Mouse (Mus musculus) spleen, postnatal 10 days (tissue): ENCODE data around the gene Tbata.
A peak's percentile ranks its signal among the peaks of the same experiment; 100 is the strongest.

ENCODE experiments used
- DNase-seq, 2 experiments: peaks; one replicate each; pipeline ENCODE4 v3.0.0; 2021 to 2022; ENCODE audit warnings: low spot score in 2 of 2

The Tbata gene

DNA sequence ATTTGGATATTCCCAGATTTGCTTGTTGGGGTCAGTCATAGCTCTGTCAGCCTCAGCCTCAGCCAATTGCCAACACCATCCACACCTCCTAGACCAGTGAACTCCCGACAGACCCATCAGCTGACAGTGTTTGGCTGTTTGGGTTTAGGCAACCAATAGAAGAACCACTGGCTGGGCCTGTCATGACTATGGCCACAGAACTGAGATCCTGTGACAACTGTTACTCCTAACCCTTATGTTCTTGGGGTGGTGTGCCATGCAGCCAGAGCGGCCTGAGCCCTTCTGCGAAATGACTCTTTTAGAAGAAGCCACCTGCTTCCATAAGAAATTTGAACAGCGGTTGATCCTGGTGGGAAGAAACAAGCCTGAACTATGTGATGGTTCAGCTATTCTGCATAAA lies 39.4 kb downstream of the Tbata start:
- no peak for DNase-seq

GRCm38 (mm10) chr10:61211743-61212142 lies 40.0 kb downstream of the Tbata start:
- peak in 1 of 2 experiments; percentile 67 for DNase-seq

DNA sequence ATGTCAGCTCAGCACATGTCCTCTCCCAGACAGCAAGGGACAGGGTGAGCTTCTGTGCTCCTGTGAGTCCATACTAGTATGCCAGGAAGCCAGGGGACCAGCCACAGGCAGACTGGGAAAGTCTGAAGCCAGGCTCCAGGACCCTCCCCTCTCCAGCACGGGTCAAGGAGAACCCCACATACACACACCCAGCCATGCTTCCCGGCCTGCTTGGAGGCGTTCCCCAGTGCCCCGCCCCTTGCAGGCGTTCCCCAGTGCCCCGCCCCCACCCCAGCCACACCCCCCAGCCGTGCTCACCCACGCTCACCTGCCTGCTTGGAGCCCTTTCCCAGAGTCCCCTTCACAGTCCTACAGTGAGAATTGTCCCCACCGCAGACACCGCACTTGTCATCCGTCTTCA lies 41.1 kb downstream of the Tbata start:
- DNase-seq, result no peak

DNA sequence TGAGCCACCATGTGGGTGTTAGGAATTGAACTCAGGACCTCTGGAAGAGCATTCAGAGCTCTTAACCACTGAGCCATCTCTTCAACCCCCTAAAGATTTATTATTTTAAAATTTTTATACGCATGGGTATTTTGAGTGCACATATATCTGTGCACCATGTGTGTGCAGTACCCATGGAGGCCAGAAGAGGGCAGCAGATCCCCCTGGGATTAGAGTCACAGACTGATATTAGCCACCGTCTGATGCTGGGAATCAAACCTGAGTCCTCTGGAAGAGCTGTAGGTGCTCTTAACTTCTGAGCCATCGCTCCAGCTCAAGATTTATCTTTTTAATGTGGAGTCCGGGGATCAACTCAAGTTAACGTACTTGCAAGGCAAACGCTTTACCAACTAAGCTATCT lies 43.9 kb downstream of the Tbata start:
- peak in 1 of 2 experiments; percentile 44 for DNase-seq

DNA sequence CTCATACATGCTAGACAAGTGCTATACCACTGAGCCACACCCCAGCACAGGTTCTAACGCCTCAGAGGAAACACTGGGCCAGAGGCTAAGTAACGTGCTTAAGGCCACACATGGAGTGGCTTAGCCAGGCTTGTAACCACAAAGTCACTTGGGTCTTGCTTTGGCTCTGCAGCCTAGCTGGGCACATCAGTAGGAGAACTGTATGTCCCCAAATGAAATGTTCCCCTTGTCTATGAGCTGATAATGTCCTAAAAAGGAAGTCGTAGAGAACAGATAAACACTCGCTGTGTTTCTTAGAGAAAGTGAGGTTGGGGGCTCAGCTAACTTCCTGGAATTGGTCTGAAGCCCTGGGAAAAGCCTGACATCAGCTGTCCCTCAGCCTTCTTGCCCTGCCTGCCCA lies 44.4 kb downstream of the Tbata start:
- DNase-seq, result no peak

DNA sequence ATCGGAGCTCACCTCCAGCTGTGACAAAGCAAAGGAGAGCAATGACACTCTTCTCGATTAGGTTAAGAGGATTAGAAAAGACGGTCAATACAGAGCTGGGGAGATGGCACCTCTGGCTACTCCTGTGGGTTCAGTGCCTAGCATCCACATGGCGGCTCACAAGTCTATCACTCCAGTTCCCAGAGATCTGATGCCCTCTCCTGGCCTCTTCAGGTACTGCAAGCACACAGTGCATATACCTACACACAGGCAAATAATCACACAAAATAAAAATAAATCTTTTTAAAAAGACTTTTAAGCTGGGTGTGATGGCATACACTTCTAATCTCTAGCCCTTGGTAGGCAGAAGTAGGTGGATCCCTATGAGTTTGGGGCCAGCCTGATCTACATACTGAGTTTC lies 47.6 kb downstream of the Tbata start:
- no peak for DNase-seq

GRCm38 (mm10) chr10:61225694-61226093 lies 53.9 kb downstream of the Tbata start:
- no peak for DNase-seq

- DNase-seq, result no peak
These were observed 55.1 kb downstream of the Tbata start for GRCm38 (mm10) chr10:61226784-61227396.

DNA sequence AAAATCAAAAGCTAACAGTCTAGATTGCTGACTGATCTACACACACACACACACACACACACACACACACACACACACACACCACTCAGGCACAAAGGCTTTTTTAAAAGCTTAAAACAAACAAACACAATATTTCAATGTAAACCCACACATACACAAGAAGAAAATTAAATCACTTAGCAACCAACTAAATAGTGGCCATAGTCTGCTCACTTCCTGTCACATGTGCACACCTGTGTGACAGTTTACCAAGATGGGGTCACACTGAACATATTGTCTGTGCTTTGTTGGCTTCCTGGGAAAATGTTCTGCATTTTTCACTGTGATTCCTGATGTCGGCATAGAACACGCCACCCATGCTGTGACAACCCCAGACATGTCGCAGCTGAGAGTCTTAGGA lies 60.0 kb downstream of the Tbata start:
- no peak for DNase-seq

DNA sequence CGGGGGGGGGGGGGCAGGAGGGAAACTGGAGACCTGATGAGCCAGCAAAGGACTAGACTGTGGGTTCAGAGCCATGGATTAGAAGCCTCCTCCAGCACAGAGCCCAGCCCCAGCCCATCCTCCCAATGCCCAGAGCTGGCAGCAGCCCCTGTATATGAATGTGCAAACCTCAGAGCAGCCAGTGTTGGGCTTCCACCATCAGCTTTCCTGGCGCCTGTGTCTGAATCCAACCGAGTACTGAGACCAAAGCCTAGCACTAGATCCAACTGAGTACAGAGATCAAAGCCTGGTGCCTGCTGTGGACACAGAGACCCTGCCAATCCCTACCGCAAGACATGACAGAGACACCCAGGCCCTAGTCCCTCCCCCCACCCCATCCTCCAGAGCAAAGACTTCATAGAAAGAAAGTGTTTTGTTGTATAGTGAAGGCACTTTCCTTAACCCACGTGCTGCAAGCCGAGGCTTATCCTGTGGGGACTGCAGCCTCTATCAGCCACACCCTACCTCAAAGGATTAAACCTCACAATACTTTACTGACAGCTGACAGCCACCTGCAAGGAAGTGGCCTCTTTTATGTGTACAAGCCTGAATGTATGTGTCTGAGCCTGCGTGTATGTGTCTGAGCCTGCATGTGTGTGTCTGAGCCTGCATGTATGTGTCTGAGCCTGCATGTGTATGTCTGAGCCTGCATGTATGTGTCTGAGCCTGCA lies 61.3 kb downstream of the Tbata start:
- peak in 1 of 2 experiments; percentile 28 for DNase-seq

DNA sequence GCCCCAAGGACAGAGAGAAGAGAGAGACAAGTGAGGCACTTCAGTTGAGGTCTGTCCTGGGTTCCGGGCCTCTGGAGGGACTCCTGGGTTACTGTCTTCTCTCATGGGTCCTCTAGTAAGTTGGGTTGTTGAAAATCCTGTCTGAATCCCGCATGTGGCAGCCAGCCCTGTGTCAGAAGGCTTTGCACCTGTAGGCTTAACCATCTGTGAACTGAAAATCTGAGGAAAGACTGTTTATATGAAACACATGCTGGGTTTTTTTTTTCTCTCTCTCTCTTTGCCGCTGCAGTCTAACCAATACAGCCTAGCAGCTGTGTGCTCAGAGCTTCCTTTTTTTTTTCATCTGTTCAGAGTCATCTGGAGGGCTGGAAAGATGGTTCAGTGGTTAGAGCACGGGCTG lies 62.6 kb downstream of the Tbata start:
- no peak for DNase-seq

- DNase-seq, result no peak
These were observed 64.0 kb downstream of the Tbata start for GRCm38 (mm10) chr10:61235677-61236267.

- DNase-seq, result no peak
These were observed 65.1 kb downstream of the Tbata start for GRCm38 (mm10) chr10:61236683-61237390.

DNA sequence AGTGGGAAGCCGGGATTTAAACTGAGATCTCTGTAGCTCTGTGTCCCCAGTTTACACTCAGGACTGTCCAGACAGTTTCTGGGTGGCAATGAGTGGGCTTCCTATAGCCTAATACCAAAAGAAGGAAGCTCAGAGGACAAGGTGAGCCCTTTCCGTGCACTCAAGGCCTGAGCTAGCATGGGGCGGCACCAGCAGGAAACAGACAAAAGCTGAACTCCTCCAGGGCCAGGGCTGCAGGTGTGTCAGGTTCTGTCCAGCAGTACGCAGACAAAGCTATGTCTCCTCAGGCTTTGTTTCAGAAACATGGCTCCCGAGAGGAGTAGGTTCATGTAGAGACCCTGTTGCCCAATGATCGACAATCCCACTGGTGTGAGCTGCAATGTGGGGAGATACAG lies 65.6 kb downstream of the Tbata start:
- DNase-seq, result no peak
